Mouse (Mus musculus): ENCODE measurements around the gene Aif1l.
A peak's percentile ranks its signal among the peaks of the same experiment; 100 is the strongest.

- TF ChIP-seq CTCF (IDR thresholded peaks at IDR 0.05; ENCODE audit: borderline replicate concordance, extremely low read depth, insufficient read depth, insufficient read length) = peak; percentile 40
- TF ChIP-seq POLR2A (IDR thresholded peaks at IDR 0.05; ENCODE audit: borderline replicate concordance, extremely low read depth, insufficient read depth, insufficient read length, poor library complexity, severe bottlenecking) = no peak
Observed at GRCm38 (mm10) chr2:31904622-31905021, 45.3 kb upstream of the Aif1l start.
